Mouse (Mus musculus) liver, adult 2 months (tissue): ENCODE measurements at regions not wholly inside any gene's neighbourhood (a gene's known extent, or its start where the extent isn't known, plus 50 kb on each side); places are given as distances from the start of the nearest gene placed in this dataset.
"Not testable (repeated sequence)": the region's sequence is repeated elsewhere in the genome, so short reads cannot be mapped to it uniquely, and the experiment has no call there.

Experiments
- DNase-seq: peaks from one replicate; pipeline ENCODE4 v3.0.0-alpha.2; 2011; ENCODE audit warnings: low read depth, low spot score; ENCODE audit errors: extremely low read depth
- H3K27ac ChIP-seq: fragments of 200-500 bp; replicated peaks from 2 replicates; pipeline ENCODE4 v1.5.1; 2012; ENCODE audit warnings: low read depth, mild to moderate bottlenecking, control low read depth, inconsistent platforms, low read length; ENCODE audit not compliant: insufficient read depth
- H3K27me3 ChIP-seq: fragments of 200-500 bp; 2 replicates; pipeline ENCODE4 v1.6.1; 2012; ENCODE audit warnings: mild to moderate bottlenecking, moderate library complexity, low read length, inconsistent platforms; ENCODE audit not compliant: control insufficient read depth, insufficient read depth
- H3K36me3 ChIP-seq: fragments of 200-500 bp; 2 replicates; pipeline ENCODE4 v1.6.1; 2012; ENCODE audit warnings: low read length, inconsistent platforms; ENCODE audit not compliant: control insufficient read depth, insufficient read depth
- H3K4me1 ChIP-seq: fragments of 200-500 bp; 2 replicates; pipeline ENCODE4 v1.6.1; 2011; ENCODE audit warnings: low read length; ENCODE audit not compliant: control insufficient read depth, insufficient read depth
- H3K4me3 ChIP-seq: fragments of 200-500 bp; 2 replicates; pipeline ENCODE4 v1.5.1; 2011; ENCODE audit warnings: low read depth, mild to moderate bottlenecking, control low read depth, low read length, moderate library complexity; ENCODE audit not compliant: insufficient read depth
- H3K79me2 ChIP-seq: fragments of 200-500 bp; 2 replicates; pipeline ENCODE4 v1.6.1; 2012; ENCODE audit warnings: inconsistent platforms, mild to moderate bottlenecking, low read length, moderate library complexity; ENCODE audit not compliant: control insufficient read depth, insufficient read depth
- H3K9ac ChIP-seq: fragments of 200-500 bp; 2 replicates; pipeline ENCODE4 v1.6.1; 2012; ENCODE audit warnings: low read depth, mild to moderate bottlenecking, control low read depth, inconsistent platforms, low read length
- CTCF ChIP-seq: fragments of 200-500 bp; IDR thresholded peaks from 2 replicates; pipeline ENCODE4 v1.5.1; 2011; ENCODE audit warnings: low read depth, low read length, control low read depth
- POLR2A ChIP-seq: fragments of 200-500 bp; IDR thresholded peaks from 2 replicates; pipeline ENCODE4 v1.6.1; 2011; ENCODE audit warnings: low read length, control low read depth; ENCODE audit not compliant: insufficient read depth; ENCODE audit errors: extremely low read depth
- WGBS: fragments of 180-500 bp; shearing (Covaris S2); methylation state at CpG from one replicate; pipeline ENCODE4 v1.1.7; 2018; 5-methylcytosine and 5-hydroxymethylcytosine counted together

DNA sequence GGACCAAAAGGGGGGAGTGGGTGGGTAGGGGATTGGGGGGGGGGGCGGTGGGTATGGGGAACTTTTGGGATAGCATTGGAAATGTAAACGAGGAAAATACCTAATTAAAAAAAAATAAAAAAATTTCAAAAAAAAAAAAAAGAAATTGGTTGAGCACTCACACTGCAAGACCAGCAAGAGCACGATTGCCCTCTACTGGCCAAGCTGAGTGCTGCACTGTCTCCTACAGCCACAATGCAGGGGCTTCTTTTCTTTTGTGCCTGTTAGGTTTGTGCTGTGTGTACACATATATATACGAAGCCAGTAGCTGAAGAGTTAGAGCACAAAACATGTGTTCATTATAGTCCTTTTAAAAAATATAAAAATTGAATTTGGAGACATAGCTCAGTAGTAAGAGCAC, 55.6 kb downstream of the Mup20 start:
- no peak overlapping the region for H3K27ac ChIP-seq
- 10% methylated on average over 4 of the region's 4 CpGs for WGBS
- no peaks in the 10 kb centered on the region for H3K36me3 ChIP-seq
- H3K4me1 ChIP-seq, result no peaks in the 10 kb centered on the region
- H3K79me2 ChIP-seq, result no peaks in the 10 kb centered on the region
- no peak overlapping the region for H3K4me3 ChIP-seq
- DNase-seq, result no peak
- no peaks in the 10 kb centered on the region for H3K27me3 ChIP-seq
- no peak overlapping the region for H3K9ac ChIP-seq
- no peak for TF ChIP-seq POLR2A
- peak; percentile 80 for TF ChIP-seq CTCF

DNA sequence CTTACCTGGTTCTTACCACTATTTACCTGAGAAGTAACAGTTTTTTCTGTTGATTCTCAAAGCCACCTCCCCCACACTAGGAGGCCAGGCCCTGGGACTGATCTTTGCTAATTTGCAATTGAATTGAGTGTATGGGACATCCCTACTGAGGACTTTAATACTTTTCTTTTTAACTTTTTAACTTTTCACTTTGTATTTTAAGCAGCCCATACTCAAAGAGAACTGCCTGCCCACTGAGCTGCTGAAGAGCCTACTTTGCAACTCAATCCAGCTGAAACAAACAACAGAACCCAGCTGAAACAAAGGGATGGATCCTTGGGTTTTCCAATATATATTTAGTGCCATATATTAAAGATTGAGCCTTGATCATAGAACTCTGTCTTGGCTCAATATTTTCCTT, 64.0 kb downstream of the Mup20 start:
- H3K4me1 ChIP-seq, H3K27ac ChIP-seq, H3K9ac ChIP-seq, H3K36me3 ChIP-seq, H3K4me3 ChIP-seq, H3K27me3 ChIP-seq, H3K79me2 ChIP-seq, DNase-seq: not testable (repeated sequence)

DNA sequence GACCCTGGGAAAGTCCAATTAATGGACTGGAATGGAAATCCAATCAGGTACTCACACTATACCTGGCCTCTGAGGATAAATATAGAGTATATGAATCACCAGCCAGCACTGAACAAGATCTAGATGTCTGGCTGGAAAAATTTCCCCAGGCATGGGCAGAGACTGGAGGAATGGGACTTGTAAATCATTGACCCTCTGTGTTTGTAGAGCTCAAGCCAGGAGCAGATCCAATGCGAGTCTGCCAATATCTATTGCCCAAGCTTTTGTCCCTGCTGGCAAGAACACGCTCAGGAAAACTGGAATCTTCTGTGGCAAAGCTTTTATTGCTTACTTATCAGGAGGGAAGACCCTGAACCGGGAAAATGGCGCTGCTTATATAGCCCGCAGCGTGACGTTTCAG, 77.8 kb downstream of the Mup20 start:
- WGBS, result 31% methylated on average over 7 of the region's 7 CpGs
- H3K4me1 ChIP-seq, result peaks cover 15% of the 10 kb centered on the region
- peak overlapping the region; percentile 90 for H3K27ac ChIP-seq
- no peaks in the 10 kb centered on the region for H3K79me2 ChIP-seq
- no peak for TF ChIP-seq CTCF
- TF ChIP-seq POLR2A, result no peak
- no peak overlapping the region for H3K4me3 ChIP-seq
- no peak overlapping the region for H3K9ac ChIP-seq
- peak; percentile 99 for DNase-seq
- no peaks in the 10 kb centered on the region for H3K36me3 ChIP-seq
- no peaks in the 10 kb centered on the region for H3K27me3 ChIP-seq

DNA sequence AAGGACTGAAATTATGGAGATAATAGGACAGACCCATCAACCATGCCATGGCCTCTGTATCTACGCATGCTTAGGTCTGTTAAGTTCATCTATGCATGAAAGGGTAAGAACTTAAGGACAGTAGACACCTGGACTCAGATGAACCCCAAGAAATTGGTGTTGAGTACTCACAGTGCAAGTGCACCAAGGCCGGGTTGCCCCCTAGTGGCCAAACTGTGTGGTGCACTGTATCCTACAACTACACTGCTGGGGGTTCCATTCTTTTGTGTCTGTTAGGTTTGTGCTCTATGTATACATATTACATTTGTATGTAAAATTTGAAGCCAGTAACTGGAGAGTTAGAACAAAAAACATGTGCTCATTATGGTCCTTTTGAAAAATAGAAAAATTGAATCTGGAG, 80.7 kb downstream of the Mup20 start:
- Histone ChIP-seq H3K27ac (no peak overlapping the region), H3K4me1 (peaks cover 19% of the 10 kb centered on the region), H3K4me3 (no peak overlapping the region), H3K9ac (no peak overlapping the region), H3K36me3 (no peaks in the 10 kb centered on the region), H3K79me2 (no peaks in the 10 kb centered on the region), H3K27me3 (no peaks in the 10 kb centered on the region)
- 47% methylated on average over 2 of the region's 2 CpGs for WGBS
- DNase-seq, result peak; percentile 42
- TF ChIP-seq POLR2A, result no peak
- TF ChIP-seq CTCF, result peak; percentile 83

DNA sequence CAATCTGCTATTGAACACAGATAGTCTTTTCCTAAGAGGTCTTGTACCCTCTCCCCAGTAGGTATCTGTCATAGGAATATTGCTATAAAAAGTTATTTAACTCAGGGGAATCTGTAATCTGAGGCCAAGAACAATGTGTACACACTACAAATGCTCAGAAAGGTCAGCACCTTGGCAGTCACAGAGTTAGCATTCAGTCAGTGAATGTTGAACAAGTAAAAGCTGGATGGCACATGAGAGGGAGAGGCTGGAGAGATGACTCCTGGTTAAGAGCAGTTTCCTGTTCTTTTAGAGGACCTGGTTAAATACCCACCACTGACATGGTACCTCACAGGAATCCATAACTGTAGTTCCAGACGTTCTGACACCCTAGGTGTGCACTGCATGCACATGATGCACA, 84.3 kb downstream of the Mup20 start:
- TF ChIP-seq POLR2A (no peak), CTCF (no peak)
- Histone ChIP-seq H3K9ac (0 out of 2 replicates have a peak overlapping the region, but pooled peaks have one; percentile 12), H3K27me3 (no peaks in the 10 kb centered on the region), H3K36me3 (no peaks in the 10 kb centered on the region), H3K27ac (no peak overlapping the region), H3K4me1 (peaks cover 7% of the 10 kb centered on the region), H3K79me2 (no peaks in the 10 kb centered on the region), H3K4me3 (no peak overlapping the region)
- WGBS, result 16% methylated on average over 1 of the region's 1 CpGs
- DNase-seq, result peak; percentile 92

DNA sequence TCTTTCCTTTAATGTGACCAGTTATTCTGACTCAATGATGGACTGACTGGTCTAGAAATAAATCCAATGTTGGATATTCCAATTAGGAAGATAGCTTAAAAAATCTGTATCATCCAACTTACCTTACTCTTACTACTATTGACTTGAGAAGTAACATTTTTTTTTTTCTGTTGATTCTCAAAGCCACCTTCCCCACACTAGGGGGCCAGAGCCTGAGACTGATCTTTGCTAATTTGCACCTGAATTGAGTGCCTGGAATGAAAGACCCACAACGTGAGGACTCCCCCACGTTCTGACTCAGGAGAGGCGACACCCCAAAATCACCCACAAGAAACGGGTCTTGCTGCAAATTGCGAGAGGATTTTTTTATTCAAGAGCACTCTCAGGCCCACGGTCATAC, 86.3 kb downstream of the Mup20 start:
- not testable (repeated sequence) for H3K36me3 ChIP-seq, H3K79me2 ChIP-seq, DNase-seq, H3K27me3 ChIP-seq, H3K27ac ChIP-seq, H3K4me1 ChIP-seq, H3K9ac ChIP-seq, H3K4me3 ChIP-seq
- 93% methylated on average over 6 of the region's 6 CpGs for WGBS
